Mouse (Mus musculus) CD8-positive naive resting alpha-beta T cell, adult 2 months (primary cell): ENCODE results near the gene Gse1.
A peak's percentile ranks its signal among the peaks of the same experiment; 100 is the strongest.

Experiments
- DNase-seq, 2 experiments: peaks; one replicate each; pipeline ENCODE4 v3.0.0; 2022; ENCODE audit warnings: low read depth in 2 of 2, low spot score in 2 of 2

Gene Gse1

DNA sequence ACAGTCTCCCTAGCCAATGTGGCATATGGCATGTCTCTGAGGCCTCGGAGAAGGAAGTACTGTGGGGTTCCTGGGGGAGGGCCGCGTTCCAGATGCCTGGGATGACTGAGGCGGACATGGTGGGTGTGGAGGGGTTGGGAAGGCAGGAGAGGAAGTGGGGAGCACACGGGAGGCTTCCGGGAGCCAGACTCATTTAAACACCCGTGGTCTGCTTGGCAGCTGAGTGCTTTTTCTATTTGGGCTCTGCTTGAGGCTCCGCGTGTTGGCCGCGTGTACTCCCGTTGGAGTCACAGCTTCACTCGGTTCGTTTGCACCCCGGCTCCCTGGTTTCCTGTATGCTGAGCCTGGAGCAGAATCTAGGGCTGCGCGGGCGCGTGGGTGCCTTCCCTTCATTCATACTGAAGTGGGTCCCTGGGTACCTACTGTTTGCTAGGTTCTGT is 40.3 kb downstream of the Gse1 start:
- DNase-seq = no peak

DNA sequence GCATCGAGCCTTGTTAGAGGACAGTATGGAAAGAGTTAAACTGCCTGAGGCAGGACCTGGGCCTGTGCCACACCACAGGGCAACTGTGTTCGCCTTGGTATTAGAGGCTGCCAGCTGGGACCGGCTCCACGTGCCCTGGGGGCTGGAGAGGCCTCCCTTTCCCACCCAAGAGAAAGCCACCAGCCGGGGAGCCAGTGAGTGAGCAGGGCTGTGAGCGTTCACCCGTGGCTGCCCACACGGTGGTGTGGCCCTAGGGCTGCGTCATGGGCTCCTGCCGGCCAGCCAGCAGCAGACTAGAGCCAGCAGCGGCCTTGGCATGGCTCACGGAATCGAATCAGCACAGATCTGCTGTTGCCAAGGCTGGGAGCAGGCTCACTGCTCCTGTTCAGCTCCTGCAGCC is 42.2 kb downstream of the Gse1 start:
- DNase-seq = no peak

DNA sequence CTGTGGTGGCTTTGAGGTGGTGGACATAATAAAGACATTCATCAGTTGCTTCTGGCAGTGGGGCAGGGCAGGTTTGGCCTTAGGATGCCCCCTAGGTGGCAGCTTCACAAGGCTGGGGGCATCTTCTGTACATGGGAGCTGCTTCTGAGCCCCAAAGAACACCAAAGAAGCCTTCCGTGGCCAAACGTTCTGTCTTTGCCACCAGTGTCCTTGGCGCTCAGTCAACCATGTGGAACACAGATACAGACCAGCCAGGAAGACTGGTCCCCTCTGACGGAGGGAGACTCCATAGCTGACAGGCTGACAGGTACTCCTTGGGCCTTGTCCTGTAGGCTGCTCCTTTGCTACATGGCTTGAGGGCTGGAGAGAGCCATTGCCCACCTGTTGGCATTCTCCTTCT is 45.2 kb downstream of the Gse1 start:
- no peak for DNase-seq

DNA sequence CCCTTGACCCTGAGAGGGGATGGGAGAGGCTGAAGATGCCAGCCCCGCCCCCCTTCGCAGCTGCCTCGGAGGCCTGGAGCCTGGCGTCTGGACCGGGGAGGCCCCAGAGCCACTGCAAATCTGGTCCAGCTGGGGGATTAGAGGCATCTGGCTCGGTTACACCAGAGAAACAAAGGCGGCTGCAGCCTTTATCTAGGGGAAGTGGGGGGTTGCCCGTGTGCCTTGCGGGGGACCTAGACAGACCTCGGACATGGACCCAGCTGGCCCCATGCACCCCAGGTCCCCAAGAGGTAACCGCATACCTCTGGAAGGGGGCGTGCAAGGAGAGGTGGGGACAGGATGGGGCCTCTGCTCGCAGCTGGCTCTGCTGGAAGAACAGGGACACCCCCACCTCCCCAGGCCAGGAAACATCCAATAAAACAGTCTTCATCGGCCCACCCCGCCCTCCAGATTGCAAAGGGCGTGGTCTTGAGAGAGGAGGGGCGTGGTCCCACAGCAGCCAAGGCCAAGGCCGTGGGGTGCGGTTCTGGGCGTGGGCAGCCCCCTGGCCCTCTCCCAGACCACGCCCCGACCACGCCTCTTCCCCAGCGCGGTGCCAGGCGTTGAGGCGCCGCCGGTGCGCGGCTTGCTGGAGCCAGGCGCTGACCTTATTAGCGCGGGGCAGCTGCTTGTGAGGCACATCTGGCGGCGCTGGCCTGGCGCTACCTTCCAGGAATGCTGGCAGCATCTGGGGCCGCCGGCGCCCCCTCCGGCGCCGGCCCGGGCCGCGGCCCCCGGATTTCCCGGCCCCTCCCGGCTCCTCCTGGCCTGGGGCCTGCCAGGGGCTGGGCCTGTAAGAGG is 48.0 kb downstream of the Gse1 start:
- peak; percentile 20 to 41 for DNase-seq

DNA sequence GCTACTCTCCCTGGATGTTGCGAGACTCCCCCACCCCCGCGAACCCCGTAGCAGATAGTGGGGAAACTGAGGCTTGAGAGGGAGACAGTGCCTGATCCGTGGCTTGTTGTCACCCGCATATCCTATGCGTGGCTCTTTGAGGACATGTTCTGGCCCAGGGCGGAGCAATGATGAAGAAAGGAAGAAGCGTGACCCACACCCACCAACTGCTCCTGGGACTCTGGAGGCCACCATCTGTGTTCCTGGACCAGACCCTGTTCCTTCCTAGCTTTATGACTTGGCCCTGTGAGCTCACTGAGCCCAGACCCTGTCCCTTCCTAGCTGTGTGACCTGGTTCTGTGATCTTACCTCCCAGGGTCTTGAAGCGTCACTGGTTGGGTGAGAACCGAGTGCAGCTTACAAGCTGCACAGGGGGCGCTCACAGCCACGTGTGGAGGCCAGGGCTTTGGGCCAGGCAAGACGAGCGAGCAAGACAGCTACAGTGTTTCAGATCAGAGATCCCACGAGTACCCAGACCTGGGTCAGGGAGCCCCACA is 48.7 kb downstream of the Gse1 start:
- no peak for DNase-seq

DNA sequence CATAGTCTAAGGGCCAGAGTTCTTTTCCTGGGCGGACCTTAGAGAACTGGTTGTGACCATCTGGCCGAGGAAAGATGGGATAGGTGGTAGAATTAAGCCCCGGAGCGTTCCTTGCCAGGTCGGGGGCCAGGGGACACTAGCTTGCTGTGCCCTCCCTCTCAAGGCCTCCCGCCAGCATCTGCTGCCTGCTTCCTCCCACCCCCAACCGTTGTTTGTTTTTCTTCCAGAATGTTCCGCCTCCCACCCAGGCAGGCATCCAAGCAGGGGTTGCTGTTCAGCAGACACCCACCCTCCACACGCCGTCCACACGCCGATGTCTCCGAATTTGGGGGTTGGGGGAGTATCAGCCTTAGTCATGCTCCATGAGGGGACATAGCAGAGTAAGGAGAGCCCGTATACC is 49.8 kb downstream of the Gse1 start:
- no peak for DNase-seq

DNA sequence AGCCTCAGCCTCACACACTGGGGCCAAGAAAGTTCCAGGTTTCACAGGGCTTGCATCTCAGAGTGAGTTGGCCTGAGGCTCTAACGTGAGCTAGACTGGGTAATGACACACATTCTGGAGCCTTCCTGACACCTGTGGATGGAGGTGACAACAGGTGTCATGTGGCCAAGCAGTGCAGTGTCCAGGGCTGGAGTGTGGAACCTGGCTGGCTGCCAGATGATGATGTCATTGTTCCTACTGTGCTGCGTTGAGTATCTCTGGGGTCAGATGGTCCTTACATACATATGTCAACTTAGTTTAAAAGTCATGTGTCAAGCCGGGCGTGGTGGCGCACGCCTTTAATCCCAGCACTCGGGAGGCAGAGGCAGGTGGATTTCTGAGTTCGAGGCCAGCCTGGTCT is 51.2 kb downstream of the Gse1 start:
- DNase-seq = no peak

DNA sequence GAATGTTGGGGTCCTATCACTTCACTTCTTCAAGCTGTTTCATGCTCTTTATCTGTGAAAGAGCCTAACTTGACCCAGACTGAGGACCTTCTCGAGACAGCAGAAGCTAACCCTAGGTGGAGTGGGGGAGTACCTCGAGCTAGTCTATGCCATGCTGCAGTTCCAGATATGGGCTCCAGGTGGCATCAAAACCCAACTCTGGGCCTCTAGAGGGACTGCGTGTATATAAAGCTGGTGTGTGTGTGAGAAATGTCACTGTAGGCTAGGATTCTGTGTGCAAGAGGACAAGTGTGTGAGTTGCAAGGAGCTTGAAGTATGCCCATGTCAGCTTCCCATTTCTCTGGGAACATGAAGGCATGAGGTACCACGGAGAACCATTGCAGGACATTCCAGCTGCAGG is 53.2 kb downstream of the Gse1 start:
- DNase-seq = peak; percentile 11 to 24

DNA sequence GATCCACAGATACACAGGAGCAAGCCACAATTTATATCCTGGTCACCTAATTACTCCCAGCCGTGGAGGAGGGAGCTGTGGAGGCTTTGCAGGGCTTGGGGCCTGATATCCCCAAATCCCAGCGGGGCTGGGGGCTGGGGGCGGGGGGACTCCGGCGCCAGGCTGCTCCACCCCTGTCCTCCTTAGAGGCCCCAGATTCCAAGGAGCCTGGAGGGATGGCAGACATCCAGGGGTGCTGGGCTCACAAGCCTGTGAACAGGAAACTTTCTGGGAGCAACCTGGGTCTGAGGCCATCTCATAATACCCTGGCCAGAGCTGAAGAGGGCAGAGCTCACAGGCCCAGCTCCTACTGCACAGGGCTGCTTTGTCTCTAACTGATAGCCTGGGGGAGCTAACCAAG is 54.2 kb downstream of the Gse1 start:
- no peak for DNase-seq

DNA sequence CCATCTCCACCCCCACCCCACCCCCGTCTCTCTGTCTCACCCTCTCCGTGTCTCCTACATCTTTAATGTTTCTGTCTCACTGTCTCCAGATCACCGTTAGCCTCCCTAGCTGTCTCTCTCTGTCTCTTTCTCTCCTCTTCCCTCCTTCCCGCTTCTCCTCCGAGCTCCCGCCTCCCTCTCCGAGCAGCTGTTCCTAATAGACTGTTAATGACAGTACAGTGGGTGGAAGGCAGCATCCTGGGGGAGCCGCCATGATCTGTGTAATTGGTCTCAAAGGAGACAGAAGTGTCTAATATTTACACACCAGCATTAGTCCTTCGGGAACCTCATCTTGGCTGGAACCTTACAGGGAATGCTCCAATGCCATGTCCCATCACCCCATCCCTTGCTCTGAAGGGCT is 56.0 kb downstream of the Gse1 start:
- DNase-seq = no peak

DNA sequence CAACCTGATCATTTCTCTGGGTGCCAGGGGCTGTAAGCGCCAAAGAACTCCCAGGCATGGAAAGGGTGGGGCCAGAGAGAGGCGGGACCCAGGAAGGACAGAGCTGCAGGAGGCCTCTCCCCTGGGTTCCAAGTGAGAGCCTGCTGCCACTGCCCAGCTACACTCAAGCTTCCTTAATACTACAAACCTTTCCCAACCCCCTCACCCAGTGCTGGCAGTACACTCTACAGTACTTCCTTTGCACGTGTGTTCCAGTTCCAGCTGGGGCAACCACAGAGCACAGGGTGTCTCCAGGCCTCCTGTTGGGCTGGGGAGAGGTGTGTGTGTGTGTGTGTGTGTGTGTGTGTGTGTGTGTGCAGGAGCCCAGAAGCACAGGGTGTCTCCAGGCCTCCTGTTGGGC is 56.8 kb downstream of the Gse1 start:
- DNase-seq = no peak

DNA sequence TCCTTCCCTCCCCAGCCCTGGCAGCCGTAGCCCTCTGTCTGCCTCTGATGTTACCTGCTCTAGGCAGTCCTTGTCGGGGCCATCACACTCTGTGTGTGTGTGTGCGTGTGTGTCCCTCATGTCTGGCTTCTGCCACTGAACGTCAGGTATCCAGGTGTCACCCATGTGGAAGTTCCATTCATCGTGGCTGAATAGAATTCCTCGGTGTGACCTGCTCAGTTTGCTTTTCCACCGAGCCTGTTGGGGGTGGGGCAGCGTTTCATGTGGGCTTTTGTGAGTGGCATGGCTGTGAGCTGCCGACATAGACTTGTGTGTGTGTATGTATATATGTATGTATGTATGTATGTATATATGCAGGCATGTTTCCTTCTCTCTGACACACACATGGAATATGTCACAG is 57.6 kb downstream of the Gse1 start:
- no peak for DNase-seq

DNA sequence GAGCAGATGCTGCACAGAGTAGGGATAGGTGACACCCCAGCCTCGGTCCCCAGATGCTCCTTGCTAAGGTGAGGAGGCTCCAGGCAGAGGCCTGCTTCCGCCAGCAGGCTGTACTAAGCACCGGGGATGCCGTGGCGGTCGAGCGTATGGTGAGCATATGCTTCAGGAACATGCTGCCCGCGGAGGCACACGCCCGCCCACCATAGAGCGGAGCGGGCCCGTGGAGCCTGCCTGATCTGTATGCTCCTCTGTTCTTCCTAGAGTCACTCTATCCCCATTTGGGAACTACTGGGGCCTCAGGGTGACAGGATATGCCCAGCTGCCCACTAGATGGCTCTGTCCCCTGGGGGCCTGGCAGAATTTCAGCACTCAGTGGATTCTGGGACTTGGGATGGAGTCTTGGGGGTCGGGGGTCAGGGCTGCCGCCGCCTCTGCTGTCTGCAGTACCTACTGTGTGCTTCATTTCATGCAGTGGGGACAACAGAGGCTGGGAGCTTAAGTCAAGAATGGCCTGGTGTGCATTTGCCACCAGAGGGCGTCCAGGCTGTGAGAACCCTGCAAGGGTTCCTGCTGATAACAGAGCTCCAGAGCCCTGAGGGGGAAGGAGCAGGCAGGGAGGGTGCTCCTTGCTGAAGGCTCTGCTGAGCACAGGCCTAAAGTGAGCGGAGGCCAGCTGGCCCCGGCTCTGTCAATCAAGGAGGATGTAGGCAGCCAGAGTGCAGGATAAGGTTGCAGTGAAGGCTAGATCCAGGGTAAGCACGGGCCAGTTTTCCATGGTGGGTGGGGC is 60.1 kb downstream of the Gse1 start:
- DNase-seq = no peak

DNA sequence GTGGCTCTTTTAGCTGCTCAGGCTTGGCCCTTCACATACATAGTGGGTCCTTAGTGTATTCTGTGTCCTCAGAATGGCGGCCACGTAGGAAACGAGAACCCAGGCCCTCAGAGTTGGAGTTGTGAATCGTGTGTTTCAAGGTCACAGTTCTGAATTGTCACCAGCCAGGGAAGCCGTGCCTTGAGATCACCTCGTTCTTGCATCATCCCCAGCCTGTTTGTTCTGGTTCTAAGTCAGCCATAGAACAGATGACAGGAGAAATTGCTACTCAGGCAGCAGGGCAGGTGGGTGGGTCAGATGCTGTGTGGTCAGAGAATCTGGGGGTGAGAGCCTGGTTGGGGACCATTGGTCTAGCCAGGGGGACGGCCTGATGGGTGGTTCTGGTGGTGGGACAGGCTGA is 60.9 kb downstream of the Gse1 start:
- DNase-seq = no peak

DNA sequence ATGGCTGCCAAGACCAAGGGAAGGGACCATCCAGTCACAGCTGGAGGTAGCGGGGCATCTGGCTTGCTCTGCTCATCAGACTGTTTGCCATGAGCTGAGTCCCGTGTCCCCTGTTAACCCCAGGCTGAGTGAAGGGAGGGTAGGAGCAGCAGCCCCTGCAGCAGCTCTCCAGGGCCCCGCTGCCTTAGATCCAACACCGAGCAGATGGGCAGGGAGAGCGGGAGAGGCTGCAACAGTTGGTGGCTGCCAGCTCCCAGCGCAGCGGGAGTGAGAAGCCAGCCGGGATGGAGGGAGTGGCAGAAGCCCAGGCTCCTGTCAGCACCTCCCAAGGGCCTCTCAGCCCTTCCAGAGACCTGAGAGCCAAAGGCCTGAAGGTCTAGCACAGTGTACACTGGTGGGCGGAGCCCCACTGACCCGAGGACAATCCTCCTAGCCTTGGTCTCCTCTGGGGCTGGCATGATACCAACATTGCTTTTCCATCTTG is 61.5 kb downstream of the Gse1 start:
- DNase-seq = no peak

DNA sequence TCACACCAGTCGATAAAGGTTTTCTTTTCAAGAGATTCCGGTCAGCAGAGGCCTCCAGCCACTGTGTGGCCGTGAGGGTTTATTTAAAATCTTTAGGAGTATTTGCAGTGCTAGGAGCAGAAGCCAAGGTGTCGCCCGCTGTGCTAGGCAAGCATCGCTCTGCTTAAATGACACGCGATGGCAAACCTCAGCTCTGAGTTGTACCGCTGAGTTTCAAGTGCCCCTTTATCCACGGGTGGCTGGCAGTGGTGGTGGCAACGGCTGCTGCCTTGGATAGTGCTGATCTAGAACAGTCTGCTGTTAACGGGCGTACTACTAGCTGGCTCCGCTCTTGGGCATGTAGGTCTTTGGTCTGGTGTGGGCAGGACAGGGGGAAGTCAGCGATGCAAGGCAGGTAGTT is 62.4 kb downstream of the Gse1 start:
- DNase-seq = no peak

DNA sequence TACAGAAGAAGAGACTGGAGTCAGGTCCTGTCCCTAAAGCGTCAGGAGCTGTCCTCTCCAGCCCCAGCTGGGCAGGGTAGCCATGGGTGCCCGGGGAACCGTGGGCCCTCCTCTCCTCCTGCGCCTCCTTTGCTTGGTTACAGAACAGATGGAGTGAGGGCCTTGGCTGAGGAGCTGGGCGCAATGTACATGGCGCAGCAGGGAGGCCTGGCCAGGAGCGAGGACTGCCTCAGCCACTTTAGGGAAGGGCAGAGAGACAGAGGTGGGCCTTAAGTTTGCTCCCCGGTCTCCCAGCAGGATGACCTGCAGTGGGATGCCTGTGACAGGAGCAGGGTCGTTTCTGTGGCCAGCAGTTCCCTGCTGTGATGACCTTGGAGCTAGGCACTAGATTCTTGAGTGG is 63.4 kb downstream of the Gse1 start:
- no peak for DNase-seq

DNA sequence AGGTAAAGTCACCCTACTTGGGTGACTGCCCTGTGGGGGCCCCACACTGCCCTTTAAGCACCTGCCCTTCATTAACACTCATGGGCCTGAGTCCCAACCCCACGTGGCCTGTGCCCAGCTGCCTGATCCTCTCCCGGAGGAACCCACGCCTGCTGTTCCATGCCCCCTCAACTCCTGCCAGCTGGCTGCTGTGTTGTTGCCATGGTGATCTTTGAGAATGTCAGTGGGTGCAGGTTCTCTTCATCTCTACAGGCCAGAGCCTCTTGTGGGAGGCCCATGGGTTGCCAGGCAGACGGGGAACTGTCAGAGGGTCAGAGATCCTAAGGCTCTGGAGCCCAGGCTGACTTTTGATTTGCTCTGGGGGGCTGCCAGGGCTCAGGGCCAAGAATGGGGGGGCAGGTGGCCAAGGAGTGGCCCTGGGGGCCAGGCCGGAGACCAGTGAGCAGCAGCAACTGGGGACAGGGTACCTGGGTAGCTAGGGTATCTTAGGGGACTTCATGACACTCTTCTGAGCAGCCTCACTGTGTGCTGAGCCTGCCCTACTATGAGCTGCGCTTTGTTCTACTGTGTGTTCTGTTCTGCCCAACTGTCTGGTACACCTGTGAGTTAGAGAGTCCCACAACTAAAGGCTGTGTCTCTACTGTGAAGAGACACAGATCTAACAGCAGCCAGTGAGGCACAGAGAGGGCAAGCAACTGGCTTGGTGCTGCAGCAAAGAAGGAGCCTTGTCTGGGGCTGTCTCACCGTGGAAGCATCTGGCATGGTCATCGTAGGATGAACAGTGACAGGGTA is 64.3 kb downstream of the Gse1 start:
- no peak for DNase-seq

DNA sequence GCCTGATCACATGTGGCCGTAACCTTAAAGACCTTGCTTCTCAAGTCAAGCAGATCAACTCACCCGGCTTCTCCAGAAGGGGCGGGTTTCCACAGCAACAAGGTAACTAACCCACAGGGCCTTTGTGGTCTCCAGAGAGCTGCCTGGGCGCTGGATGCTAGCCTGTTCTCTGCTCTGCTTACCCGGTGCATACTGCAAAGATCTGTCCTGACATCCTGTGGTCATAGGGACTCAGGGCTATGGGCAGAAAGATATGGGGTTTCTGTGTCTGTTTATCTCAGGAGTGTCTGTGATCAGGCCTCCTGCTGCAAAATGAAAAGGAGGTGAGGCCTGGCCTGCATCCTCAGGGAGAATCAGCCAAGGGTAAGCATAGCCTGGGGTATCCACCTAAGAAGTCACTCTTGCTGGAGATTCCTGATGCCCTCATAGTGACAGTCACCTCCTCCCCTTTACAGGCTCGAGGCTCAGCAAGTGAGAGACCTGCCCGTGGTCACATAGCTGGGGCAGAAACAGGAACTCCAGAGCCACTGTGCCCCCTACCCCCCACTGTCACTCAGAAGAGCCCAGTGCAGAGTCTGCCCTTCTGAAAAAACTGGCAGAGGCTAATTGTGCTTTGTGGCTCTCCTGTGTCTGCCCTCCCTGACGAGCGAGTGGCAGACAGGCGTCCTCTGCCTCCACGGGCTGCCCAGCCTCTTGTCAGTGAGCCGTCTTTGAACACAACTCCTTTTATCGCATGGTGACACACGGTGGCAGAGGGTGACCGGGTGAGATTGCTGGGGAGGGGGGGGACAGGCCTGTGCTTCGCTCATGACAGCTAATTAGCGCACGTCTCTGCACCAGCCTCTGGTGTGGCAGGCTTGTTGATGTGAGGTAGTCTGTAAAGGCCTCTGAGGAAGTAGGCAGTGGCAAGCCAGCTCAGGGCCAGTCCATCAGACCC is 65.4 kb downstream of the Gse1 start:
- DNase-seq = no peak
